Mouse (Mus musculus) stomach, embryonic 15.5 days (tissue): ENCODE measurements at regions not wholly inside any gene's neighbourhood (a gene's known extent, or its start where the extent isn't known, plus 50 kb on each side); places are given as distances from the start of the nearest gene placed in this dataset.

Experiments
- ATAC-seq: fragments of 200-750 bp; cut with Nextera tagmentation; 2 replicates; pipeline ENCODE4 v1.8.0; 2017; ENCODE audit warnings: low read depth, moderate number of reproducible peaks, moderate TSS enrichment; ENCODE audit not compliant: insufficient read depth, low FRiP score
- H3K27ac ChIP-seq: fragments of 300-500 bp; sonication (generic); 2 replicates; pipeline ENCODE4 v1.5.1; 2015; ENCODE audit warnings: mild to moderate bottlenecking, inconsistent platforms
- H3K27me3 ChIP-seq: fragments of 300-500 bp; sonication (generic); replicated peaks from 2 replicates; pipeline ENCODE4 v1.6.1; 2015; ENCODE audit warnings: inconsistent platforms
- H3K36me3 ChIP-seq: fragments of 300-500 bp; sonication (generic); 2 replicates; pipeline ENCODE4 v1.6.1; 2015; ENCODE audit warnings: inconsistent platforms
- H3K4me1 ChIP-seq: fragments of 300-500 bp; sonication (generic); 2 replicates; pipeline ENCODE4 v1.6.1; 2015; ENCODE audit warnings: inconsistent platforms
- H3K4me2 ChIP-seq: fragments of 300-500 bp; sonication (generic); 2 replicates; pipeline ENCODE4 v1.6.1; 2015; ENCODE audit warnings: mild to moderate bottlenecking, inconsistent platforms
- H3K4me3 ChIP-seq: fragments of 300-500 bp; sonication (generic); replicated peaks from 2 replicates; pipeline ENCODE4 v1.5.1; 2015; ENCODE audit warnings: inconsistent platforms
- H3K9ac ChIP-seq: fragments of 300-500 bp; sonication (generic); 2 replicates; pipeline ENCODE4 v1.6.1; 2015; ENCODE audit warnings: inconsistent platforms
- H3K9me3 ChIP-seq: fragments of 300-500 bp; sonication (generic); 2 replicates; pipeline ENCODE4 v1.6.1; 2016; ENCODE audit warnings: inconsistent platforms
- WGBS: fragments of 180-500 bp; shearing (Covaris S2); methylation state at CpG from one replicate; pipeline ENCODE4 v1.1.7; 2015; 5-methylcytosine and 5-hydroxymethylcytosine counted together

GRCm38 (mm10) chr2:21956112-21956963, 271.0 kb upstream of the Myo3a start:
- no peaks in the 10 kb centered on the region for H3K4me1 ChIP-seq
- no peaks in the 10 kb centered on the region for H3K36me3 ChIP-seq
- ATAC-seq, result no peak
- WGBS, result 66% methylated on average over 3 of the region's 3 CpGs
- H3K4me3 ChIP-seq, result no peak overlapping the region
- no peak overlapping the region for H3K9ac ChIP-seq
- no peak overlapping the region for H3K27ac ChIP-seq
- H3K27me3 ChIP-seq, result no peaks in the 10 kb centered on the region
- H3K4me2 ChIP-seq, result no peak overlapping the region
- no peaks in the 10 kb centered on the region for H3K9me3 ChIP-seq

GRCm38 (mm10) chr2:21958365-21958764, 268.9 kb upstream of the Myo3a start:
- H3K9ac ChIP-seq, result no peak overlapping the region
- WGBS, result 0% methylated on average over 3 of the region's 3 CpGs
- peak; percentile 73; the same call in 1 of the 2 replicates for ATAC-seq
- no peaks in the 10 kb centered on the region for H3K9me3 ChIP-seq
- H3K4me3 ChIP-seq, result no peak overlapping the region; the same call in 1 of the 2 replicates
- H3K27ac ChIP-seq, result no peak overlapping the region
- no peaks in the 10 kb centered on the region for H3K27me3 ChIP-seq
- peak overlapping the region; percentile 40; the same call in 1 of the 2 replicates for H3K4me2 ChIP-seq
- no peaks in the 10 kb centered on the region for H3K36me3 ChIP-seq
- no peaks in the 10 kb centered on the region for H3K4me1 ChIP-seq

- peak; percentile 20; the same call in 1 of the 2 replicates for ATAC-seq
- 47% methylated on average over 3 of the region's 3 CpGs for WGBS
- Histone ChIP-seq H3K27me3 (no peaks in the 10 kb centered on the region), H3K36me3 (no peaks in the 10 kb centered on the region), H3K4me3 (no peak overlapping the region; the same call in 1 of the 2 replicates), H3K4me1 (no peaks in the 10 kb centered on the region), H3K4me2 (peak overlapping the region; percentile 40; the same call in 1 of the 2 replicates), H3K9ac (no peak overlapping the region), H3K27ac (no peak overlapping the region), H3K9me3 (no peaks in the 10 kb centered on the region)
Observed at GRCm38 (mm10) chr2:21958802-21959201, 268.5 kb upstream of the Myo3a start.

GRCm38 (mm10) chr2:21963343-21964026, 263.8 kb upstream of the Myo3a start:
- H3K27ac ChIP-seq, result no peak overlapping the region
- H3K27me3 ChIP-seq, result no peaks in the 10 kb centered on the region
- peak overlapping the region; percentile 35 for H3K4me2 ChIP-seq
- no peaks in the 10 kb centered on the region for H3K36me3 ChIP-seq
- no peaks in the 10 kb centered on the region for H3K4me1 ChIP-seq
- no peak overlapping the region for H3K4me3 ChIP-seq
- no peak overlapping the region for H3K9ac ChIP-seq
- peak; percentile 57; the same call in 1 of the 2 replicates for ATAC-seq
- WGBS, result 7% methylated on average over 7 of the region's 7 CpGs
- no peaks in the 10 kb centered on the region for H3K9me3 ChIP-seq

- Histone ChIP-seq H3K4me3 (no peak overlapping the region), H3K27ac (no peak overlapping the region), H3K4me2 (peak overlapping the region; percentile 35), H3K4me1 (no peaks in the 10 kb centered on the region), H3K9ac (no peak overlapping the region), H3K9me3 (no peaks in the 10 kb centered on the region), H3K36me3 (no peaks in the 10 kb centered on the region), H3K27me3 (no peaks in the 10 kb centered on the region)
- peak; percentile 92 for ATAC-seq
- under 1% methylated on average over 10 of the region's 10 CpGs for WGBS
Observed at GRCm38 (mm10) chr2:21964027-21964605, 263.2 kb upstream of the Myo3a start.

- WGBS, result 68% methylated on average over 1 of the region's 1 CpGs
- Histone ChIP-seq H3K9ac (no peak overlapping the region), H3K27me3 (no peaks in the 10 kb centered on the region), H3K9me3 (no peaks in the 10 kb centered on the region), H3K4me3 (no peak overlapping the region), H3K27ac (no peak overlapping the region), H3K4me1 (no peaks in the 10 kb centered on the region), H3K36me3 (no peaks in the 10 kb centered on the region), H3K4me2 (no peak overlapping the region)
- ATAC-seq, result no peak
Observed at GRCm38 (mm10) chr2:21970774-21971406, 256.4 kb upstream of the Myo3a start.

- no peaks in the 10 kb centered on the region for H3K27me3 ChIP-seq
- H3K4me2 ChIP-seq, result no peak overlapping the region
- H3K4me3 ChIP-seq, result no peak overlapping the region
- H3K9ac ChIP-seq, result no peak overlapping the region
- H3K4me1 ChIP-seq, result no peaks in the 10 kb centered on the region
- no peak overlapping the region for H3K27ac ChIP-seq
- no peaks in the 10 kb centered on the region for H3K36me3 ChIP-seq
- 72% methylated on average over 3 of the region's 3 CpGs for WGBS
- no peak for ATAC-seq
- H3K9me3 ChIP-seq, result no peaks in the 10 kb centered on the region
Observed at GRCm38 (mm10) chr2:21974599-21974998, 252.7 kb upstream of the Myo3a start.

- Histone ChIP-seq H3K4me2 (no peak overlapping the region), H3K36me3 (no peaks in the 10 kb centered on the region), H3K27me3 (no peaks in the 10 kb centered on the region), H3K27ac (no peak overlapping the region), H3K9ac (no peak overlapping the region), H3K9me3 (no peaks in the 10 kb centered on the region), H3K4me3 (no peak overlapping the region), H3K4me1 (no peaks in the 10 kb centered on the region)
- 13% methylated on average over 1 of the region's 1 CpGs for WGBS
- no peak for ATAC-seq
Observed at GRCm38 (mm10) chr2:21975547-21975946, 251.8 kb upstream of the Myo3a start.

GRCm38 (mm10) chr2:21976337-21976736, 251.0 kb upstream of the Myo3a start:
- no peak overlapping the region for H3K9ac ChIP-seq

GRCm38 (mm10) chr2:21976831-21977230, 250.5 kb upstream of the Myo3a start:
- no peak overlapping the region for H3K27ac ChIP-seq
- no peaks in the 10 kb centered on the region for H3K9me3 ChIP-seq
- no peak overlapping the region for H3K4me2 ChIP-seq
- no peak overlapping the region for H3K4me3 ChIP-seq
- no peaks in the 10 kb centered on the region for H3K4me1 ChIP-seq
- H3K27me3 ChIP-seq, result no peaks in the 10 kb centered on the region
- ATAC-seq, result no peak
- 82% methylated on average over 2 of the region's 2 CpGs for WGBS
- H3K36me3 ChIP-seq, result no peaks in the 10 kb centered on the region
- H3K9ac ChIP-seq, result no peak overlapping the region

More at GRCm38 (mm10) chr2:21976337-21976736, 251.0 kb upstream of the Myo3a start:
- no peaks in the 10 kb centered on the region for H3K27me3 ChIP-seq
- no peaks in the 10 kb centered on the region for H3K9me3 ChIP-seq
- no peaks in the 10 kb centered on the region for H3K4me1 ChIP-seq
- ATAC-seq, result no peak
- H3K27ac ChIP-seq, result no peak overlapping the region
- no peak overlapping the region for H3K4me2 ChIP-seq
- H3K36me3 ChIP-seq, result no peaks in the 10 kb centered on the region
- no peak overlapping the region for H3K4me3 ChIP-seq

- H3K9me3 ChIP-seq, result no peaks in the 10 kb centered on the region
- H3K36me3 ChIP-seq, result no peaks in the 10 kb centered on the region
- H3K27ac ChIP-seq, result no peak overlapping the region
- WGBS, result 65% methylated on average over 9 of the region's 9 CpGs
- H3K4me2 ChIP-seq, result no peak overlapping the region
- ATAC-seq, result no peak
- H3K4me1 ChIP-seq, result no peaks in the 10 kb centered on the region
- H3K9ac ChIP-seq, result no peak overlapping the region
- H3K4me3 ChIP-seq, result no peak overlapping the region
- H3K27me3 ChIP-seq, result no peaks in the 10 kb centered on the region
Observed at GRCm38 (mm10) chr2:21980177-21980576, 247.1 kb upstream of the Myo3a start.
